Mouse (Mus musculus): ENCODE data around the gene Gm26602.

GRCm38 (mm10) chr10:79883297-79884084 lies 27.2 kb upstream of the Gm26602 start:
- TF ChIP-seq POLR2A (IDR thresholded peaks at IDR 0.05; ENCODE audit: borderline replicate concordance, extremely low read depth, insufficient read depth, insufficient read length, poor library complexity, severe bottlenecking) (no peak), CTCF (IDR thresholded peaks at IDR 0.05; ENCODE audit: borderline replicate concordance, extremely low read depth, insufficient read depth, insufficient read length) (peak; percentile 92)

All from brain, embryonic 14.5 days (tissue).